Mouse (Mus musculus) CH12.LX (cell line): ENCODE results near the gene Rab43.

Experiments used
- CTCF ChIP-seq, 2 experiments: IDR thresholded peaks in 1 of 2; conservative IDR thresholded peaks in 1 of 2; 2 replicates each; pipeline ENCODE4 v1.5.1; 2011 to 2012; ENCODE audit warnings: low read depth in 2 of 2, low read length in 2 of 2, improper control_type of control experiment in 1 of 2, inconsistent platforms in 1 of 2, mild to moderate bottlenecking in 1 of 2, moderate library complexity in 1 of 2
- E2F4 ChIP-seq: IDR thresholded peaks from 2 replicates; pipeline ENCODE4 v1.6.1; 2011; ENCODE audit warnings: low read depth, low read length, improper control_type of control experiment; ENCODE audit not compliant: insufficient replicate concordance
- HCFC1 ChIP-seq: IDR thresholded peaks from 2 replicates; pipeline ENCODE4 v1.6.1; 2012; ENCODE audit warnings: low read depth, mild to moderate bottlenecking, inconsistent platforms, low read length, improper control_type of control experiment
- MAFK ChIP-seq: IDR thresholded peaks from 2 replicates; pipeline ENCODE4 v1.6.1; 2011; ENCODE audit warnings: low read length, improper control_type of control experiment; ENCODE audit not compliant: insufficient replicate concordance
- POLR2A ChIP-seq: IDR thresholded peaks from 2 replicates; pipeline ENCODE4 v1.6.1; 2011; ENCODE audit warnings: low read depth, mild to moderate bottlenecking, improper control_type of control experiment, low read length
- RCOR1 ChIP-seq: conservative IDR thresholded peaks from 2 replicates; pipeline ENCODE4 v1.6.1; 2012; ENCODE audit warnings: low read depth, mild to moderate bottlenecking, inconsistent platforms, low read length, improper control_type of control experiment
- ZNF384 ChIP-seq: IDR thresholded peaks from 2 replicates; pipeline ENCODE4 v1.6.1; 2012; ENCODE audit warnings: low read depth, low read length, improper control_type of control experiment, inconsistent platforms

- no peak for TF ChIP-seq MAFK
- TF ChIP-seq ZNF384, result no peak
- no peak for TF ChIP-seq E2F4
- TF ChIP-seq CTCF (conservative IDR thresholded peaks at IDR 0.05 in 1 of 2, IDR thresholded peaks at IDR 0.05 in 1 of 2; ENCODE audit: low read depth in 2 of 2, low read length in 2 of 2), result no peak
- no peak for TF ChIP-seq POLR2A
- no peak for TF ChIP-seq HCFC1
- TF ChIP-seq RCOR1, result no peak
Measured at GRCm38 (mm10) chr6:87745301-87745700, 66.7 kb downstream of the Rab43 start.
